Mouse (Mus musculus) intestine, embryonic 16.5 days (tissue): Measurements from ENCODE around the gene Sars2. TPM values are rescaled to one million over a fixed set of nuclear protein-coding genes. Genes with fewer than 3 reads are reported as not detected.
A peak's percentile ranks its signal among the peaks of the same experiment; 100 is the strongest.

ENCODE experiments used
- ATAC-seq: fragments of 200-750 bp; cut with Nextera tagmentation; 2 replicates; pipeline ENCODE4 v1.8.0; 2017; ENCODE audit warnings: moderate TSS enrichment, moderate library complexity
- H3K27ac ChIP-seq: fragments of 300-500 bp; sonication (generic); 2 replicates; pipeline ENCODE4 v1.5.1; 2014; ENCODE audit warnings: mild to moderate bottlenecking, low read length
- H3K27me3 ChIP-seq: fragments of 300-500 bp; sonication (generic); replicated peaks from 2 replicates; pipeline ENCODE4 v1.6.1; 2014; ENCODE audit warnings: low read length, control low read depth, mixed read lengths; ENCODE audit not compliant: control insufficient read depth, insufficient read depth
- H3K36me3 ChIP-seq: fragments of 300-500 bp; sonication (generic); 2 replicates; pipeline ENCODE4 v1.6.1; 2014; ENCODE audit warnings: low read length, control low read depth; ENCODE audit not compliant: control insufficient read depth, insufficient read depth
- H3K4me1 ChIP-seq: fragments of 300-500 bp; sonication (generic); 2 replicates; pipeline ENCODE4 v1.6.1; 2014; ENCODE audit warnings: low read length, control low read depth, mixed read lengths; ENCODE audit not compliant: control insufficient read depth, insufficient read depth
- H3K4me2 ChIP-seq: fragments of 300-500 bp; sonication (generic); 2 replicates; pipeline ENCODE4 v1.6.1; 2014; ENCODE audit warnings: low read depth, low read length, control low read depth
- H3K4me3 ChIP-seq: fragments of 300-500 bp; sonication (generic); 2 replicates; pipeline ENCODE4 v1.5.1; 2014; ENCODE audit warnings: mild to moderate bottlenecking, low read length
- H3K9ac ChIP-seq: fragments of 300-500 bp; sonication (generic); 2 replicates; pipeline ENCODE4 v1.6.1; 2014; ENCODE audit warnings: low read depth, low read length
- H3K9me3 ChIP-seq: fragments of 300-500 bp; sonication (generic); 2 replicates; pipeline ENCODE4 v1.6.1; 2016; ENCODE audit warnings: low read length, control low read depth; ENCODE audit not compliant: control insufficient read depth
- WGBS: fragments of 180-500 bp; shearing (Covaris S2); extraction: QIAGEN DNeasy Blood & Tissue Kit; methylation state at CpG from one replicate; pipeline ENCODE4 v1.1.7; 2014; 5-methylcytosine and 5-hydroxymethylcytosine counted together
- polyA plus RNA-seq: library from polyadenylated mRNA; unstranded; fragments of >200 nt; fragmentation: Nextera tagmentation; extraction: Ambion mirVana; gene quantifications from 2 replicates; pipeline ENCODE4 v1.2.1, GENCODE M21; 2015

Gene Sars2
- polyA plus RNA-seq, 1 experiment from 2014 or later: 28.0 TPM

DNA sequence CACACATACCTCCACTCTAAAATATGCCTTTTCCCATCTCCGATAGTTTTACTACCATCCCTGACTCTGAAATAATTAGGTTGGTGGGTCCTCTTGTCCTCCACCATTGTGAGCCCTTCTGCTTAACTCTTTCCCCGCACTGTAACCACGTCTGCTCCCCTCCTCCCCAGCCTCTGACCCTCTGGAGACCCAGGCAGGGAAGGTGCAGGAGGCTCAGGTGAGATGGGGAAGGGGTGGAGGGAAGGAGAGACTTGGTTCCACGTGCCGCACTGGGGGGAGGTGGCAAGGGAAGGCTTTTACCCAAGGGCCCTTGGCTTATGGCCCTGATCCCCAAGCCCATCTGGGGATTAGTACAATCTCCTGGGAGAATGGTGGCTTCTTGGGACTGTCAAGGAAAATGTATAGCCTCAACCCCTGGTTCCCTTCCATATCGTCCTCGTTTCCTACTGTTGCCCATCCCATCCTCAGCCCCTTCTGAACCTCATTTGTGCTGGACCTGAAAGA, 25.7 kb downstream of the Sars2 start, which contains the start of gene Nfkbib:
Nfkbib (minus strand) TSS at position 51 of the 504 bp plus-strand sequence.
- 63% methylated on average over 7 of the region's 7 CpGs for WGBS

GRCm38 (mm10) chr7:28769414-28769958, 27.7 kb downstream of the Sars2 start:
- ATAC-seq: no peak
- no peak overlapping the region for H3K4me2 ChIP-seq
- 93% methylated on average over 9 of the region's 9 CpGs for WGBS

More for the DNA sequence above, 25.7 kb downstream of the Sars2 start, which contains the start of gene Nfkbib:
- Histone ChIP-seq H3K27ac (no peak within 1 kb of the TSS), H3K9me3 (no peaks in the 10 kb centered on the region), H3K36me3 (no peaks in the 10 kb centered on the region), H3K4me3 (peak within 1 kb of the TSS; percentile 93), H3K9ac (peak within 1 kb of the TSS; percentile 80), H3K4me1 (peaks cover 17% of the 10 kb centered on the region), H3K27me3 (no peaks in the 10 kb centered on the region), H3K4me2 (peak within 1 kb of the TSS; percentile 67)
- ATAC-seq: no peak

GRCm38 (mm10) chr7:28770309-28770708, 28.5 kb downstream of the Sars2 start:
- Histone ChIP-seq H3K36me3 (no peaks in the 10 kb centered on the region), H3K9me3 (no peaks in the 10 kb centered on the region), H3K4me1 (peaks cover 12% of the 10 kb centered on the region), H3K4me3 (no peak overlapping the region), H3K27me3 (no peaks in the 10 kb centered on the region), H3K27ac (no peak overlapping the region), H3K4me2 (no peak overlapping the region), H3K9ac (no peak overlapping the region)
- no peak for ATAC-seq
- WGBS: 89% methylated on average over 3 of the region's 3 CpGs

More at GRCm38 (mm10) chr7:28769414-28769958, 27.7 kb downstream of the Sars2 start:
- H3K36me3 ChIP-seq: no peaks in the 10 kb centered on the region
- H3K9me3 ChIP-seq: no peaks in the 10 kb centered on the region
- no peaks in the 10 kb centered on the region for H3K27me3 ChIP-seq
- H3K4me1 ChIP-seq: peaks cover 17% of the 10 kb centered on the region
- no peak overlapping the region for H3K27ac ChIP-seq
- no peak overlapping the region for H3K4me3 ChIP-seq
- no peak overlapping the region for H3K9ac ChIP-seq

- no peak overlapping the region for H3K4me2 ChIP-seq
- no peak overlapping the region for H3K4me3 ChIP-seq
- H3K27me3 ChIP-seq: no peaks in the 10 kb centered on the region
- 94% methylated on average over 11 of the region's 11 CpGs for WGBS
- H3K9me3 ChIP-seq: no peaks in the 10 kb centered on the region
- ATAC-seq: no peak
- H3K27ac ChIP-seq: no peak overlapping the region
- H3K36me3 ChIP-seq: no peaks in the 10 kb centered on the region
- H3K4me1 ChIP-seq: peaks cover 7% of the 10 kb centered on the region
- no peak overlapping the region for H3K9ac ChIP-seq
These were observed 30.1 kb downstream of the Sars2 start for GRCm38 (mm10) chr7:28771867-28772266.

GRCm38 (mm10) chr7:28773163-28773562, 31.4 kb downstream of the Sars2 start:
- no peak for ATAC-seq
- H3K4me3 ChIP-seq: no peak overlapping the region
- no peaks in the 10 kb centered on the region for H3K36me3 ChIP-seq
- no peak overlapping the region for H3K27ac ChIP-seq
- no peaks in the 10 kb centered on the region for H3K4me1 ChIP-seq
- no peaks in the 10 kb centered on the region for H3K27me3 ChIP-seq
- no peak overlapping the region for H3K4me2 ChIP-seq
- H3K9me3 ChIP-seq: no peaks in the 10 kb centered on the region
- H3K9ac ChIP-seq: no peak overlapping the region
- 79% methylated on average over 3 of the region's 3 CpGs for WGBS

DNA sequence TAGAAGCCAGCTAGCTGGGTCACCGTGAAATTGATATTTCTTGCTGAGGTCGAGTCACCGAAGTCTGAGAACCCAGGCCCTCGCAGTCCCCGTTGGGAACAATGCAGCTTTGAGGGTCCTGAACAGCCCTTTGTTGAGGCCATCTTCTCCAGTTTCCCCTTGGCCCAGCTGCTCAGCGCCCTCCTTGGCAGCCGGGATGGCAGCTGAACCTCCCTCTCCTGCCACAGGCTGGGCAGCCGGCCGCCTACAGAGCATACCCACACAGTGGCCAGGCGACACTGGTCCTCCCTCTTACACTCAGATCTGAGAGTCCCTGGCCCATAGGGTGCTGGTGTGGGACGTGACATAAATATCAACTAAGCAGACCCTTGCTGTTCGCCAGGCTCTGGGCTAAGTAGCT, 32.4 kb downstream of the Sars2 start:
- Histone ChIP-seq H3K4me2 (no peak overlapping the region), H3K4me1 (no peaks in the 10 kb centered on the region), H3K27ac (no peak overlapping the region), H3K27me3 (no peaks in the 10 kb centered on the region), H3K36me3 (no peaks in the 10 kb centered on the region), H3K9me3 (no peaks in the 10 kb centered on the region), H3K4me3 (no peak overlapping the region), H3K9ac (no peak overlapping the region)
- no peak for ATAC-seq
- 76% methylated on average over 12 of the region's 12 CpGs for WGBS

- H3K4me2 ChIP-seq: no peak overlapping the region
- no peak overlapping the region for H3K27ac ChIP-seq
- H3K9ac ChIP-seq: no peak overlapping the region
- no peak overlapping the region for H3K4me3 ChIP-seq
- WGBS: 91% methylated on average over 7 of the region's 7 CpGs
- peaks cover under 1% of the 10 kb centered on the region; the same call in 1 of the 2 replicates for H3K4me1 ChIP-seq
- ATAC-seq: no peak
- H3K36me3 ChIP-seq: no peaks in the 10 kb centered on the region
- no peaks in the 10 kb centered on the region for H3K9me3 ChIP-seq
- no peaks in the 10 kb centered on the region for H3K27me3 ChIP-seq
These were observed 33.3 kb downstream of the Sars2 start for GRCm38 (mm10) chr7:28775129-28775528.

DNA sequence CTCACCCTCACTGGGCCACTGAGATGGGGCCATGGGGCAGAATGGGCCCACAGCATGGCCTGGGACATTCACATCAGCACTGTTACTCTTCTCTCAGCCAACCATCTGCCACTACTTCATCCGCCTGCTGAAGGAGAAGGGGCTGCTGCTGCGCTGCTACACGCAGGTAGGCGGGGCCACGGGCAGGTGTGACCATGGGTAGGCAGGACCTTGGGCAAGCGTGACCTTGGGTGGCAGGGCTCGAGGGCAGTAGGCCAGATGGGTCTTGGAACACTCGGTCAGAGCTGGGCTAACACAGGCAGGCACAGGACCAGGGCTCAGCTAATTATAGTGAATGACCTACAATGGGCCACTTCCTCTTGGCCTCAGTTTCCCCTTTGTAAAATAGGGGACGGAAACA, 37.0 kb downstream of the Sars2 start:
- Histone ChIP-seq H3K36me3 (peaks cover 5% of the 10 kb centered on the region; the same call in 1 of the 2 replicates), H3K9ac (no peak overlapping the region), H3K4me3 (no peak overlapping the region), H3K9me3 (no peaks in the 10 kb centered on the region), H3K27me3 (no peaks in the 10 kb centered on the region), H3K4me1 (peaks cover 5% of the 10 kb centered on the region; the same call in 1 of the 2 replicates), H3K4me2 (no peak overlapping the region), H3K27ac (no peak overlapping the region)
- ATAC-seq: no peak
- WGBS: 79% methylated on average over 9 of the region's 9 CpGs

DNA sequence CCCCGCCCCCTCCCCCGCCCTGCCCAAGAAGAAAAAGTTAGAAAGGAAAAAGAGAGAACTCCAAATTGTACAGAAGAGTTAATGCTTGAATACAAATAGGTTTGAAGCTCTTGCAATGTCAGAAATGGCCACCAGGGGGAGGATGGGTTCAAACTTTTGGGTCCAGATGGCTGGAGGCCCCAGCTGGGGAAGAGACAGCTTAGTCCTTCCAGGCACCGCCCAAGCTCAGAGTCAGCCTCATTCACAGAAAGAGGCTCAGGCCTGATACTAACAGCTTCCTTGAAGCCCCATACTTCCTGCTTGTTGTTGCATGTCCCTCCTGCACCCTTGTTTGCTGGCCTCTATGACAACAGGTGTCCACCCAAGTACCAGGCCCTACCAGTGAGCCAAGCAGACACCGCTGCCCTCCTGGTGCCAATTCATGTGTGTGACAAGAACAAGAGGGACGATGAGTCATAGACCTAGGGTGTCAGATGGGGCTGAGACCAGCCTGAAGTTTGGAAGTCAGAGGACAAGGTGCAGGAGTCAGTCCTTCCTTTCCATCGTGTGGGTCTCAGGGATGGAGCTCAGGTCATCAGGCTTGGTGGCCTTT, 38.4 kb downstream of the Sars2 start:
- Histone ChIP-seq H3K27me3 (no peaks in the 10 kb centered on the region), H3K4me1 (peaks cover 5% of the 10 kb centered on the region; the same call in 1 of the 2 replicates), H3K36me3 (peaks cover 5% of the 10 kb centered on the region; the same call in 1 of the 2 replicates), H3K9me3 (no peaks in the 10 kb centered on the region), H3K4me3 (no peak overlapping the region), H3K27ac (peak overlapping the region; percentile 61), H3K4me2 (no peak overlapping the region), H3K9ac (peak overlapping the region; percentile 55)
- peak; percentile 78 for ATAC-seq
- 45% methylated on average over 6 of the region's 6 CpGs for WGBS
